Mouse (Mus musculus) ES-Bruce4 (cell line): ENCODE results near the gene Mdh1.
"Not testable (repeated sequence)": the region's sequence is repeated elsewhere in the genome, so short reads cannot be mapped to it uniquely, and the experiment has no call there.

Experiments used
- CTCF ChIP-seq: IDR thresholded peaks from one replicate; pipeline ENCODE4 v1.8.1; 2011; ENCODE audit warnings: low read depth, low read length
- EP300 ChIP-seq: IDR thresholded peaks from 2 replicates; pipeline ENCODE4 v1.6.1; 2011; ENCODE audit warnings: low read depth, low read length; ENCODE audit not compliant: insufficient read depth
- POLR2A ChIP-seq: IDR thresholded peaks from one replicate; pipeline ENCODE4 v1.8.1; 2011; ENCODE audit warnings: low read length; ENCODE audit not compliant: insufficient read depth

- TF ChIP-seq EP300, CTCF, POLR2A: not testable (repeated sequence)
These were observed 63.5 kb downstream of the Mdh1 start for GRCm38 (mm10) chr11:21508713-21509112.
